Mouse (Mus musculus) left cerebral cortex, postnatal 4 days (tissue): ENCODE data around the gene Cd84. TPM values are rescaled to one million over a fixed set of nuclear protein-coding genes. Genes with fewer than 3 reads are reported as not detected.
"Not testable (repeated sequence)": the region's sequence is repeated elsewhere in the genome, so short reads cannot be mapped to it uniquely, and the experiment has no call there.

Source experiments
- DNase-seq: peaks from one replicate; pipeline ENCODE4 v3.0.0-alpha.2; 2022
- intact Hi-C: fragments of 180-260 bp; cut with DNase I; formaldehyde crosslinking; loops from one replicate; pipeline ENCODE4 v1.15.1; 2025
- total RNA-seq, 2 experiments: library from RNA; stranded (reverse); gene quantifications; 2 replicates each; pipeline ENCODE4 v1.2.3; 2021

Cd84 gene
- 1 to 10 TPM; 1.3 to 1.4 TPM for total RNA-seq

GRCm38 (mm10) chr1:171839488-171839887 is at the start of gene Cd84:
Cd84 (plus strand) TSS chr1:171839697.
- DNase-seq, result no peak
- intact Hi-C loops, result no loop called here

- DNase-seq, result no peak
- intact Hi-C loops, result no loop called here
Observed at GRCm38 (mm10) chr1:171791491-171791890, 48.0 kb upstream of the Cd84 start.

GRCm38 (mm10) chr1:171796185-171796584 is 43.3 kb upstream of the Cd84 start:
- no peak for DNase-seq
- intact Hi-C loops, result no loop called here

- intact Hi-C loops, result no loop called here
- no peak for DNase-seq
Observed at GRCm38 (mm10) chr1:171797840-171798239, 41.7 kb upstream of the Cd84 start.

GRCm38 (mm10) chr1:171799648-171800047 is 39.8 kb upstream of the Cd84 start:
- no peak for DNase-seq
- intact Hi-C loops, result no loop called here

GRCm38 (mm10) chr1:171811048-171811447 is 28.4 kb upstream of the Cd84 start:
- intact Hi-C loops, result loop anchor here (10.0 kb wide), 1 partner anchor 214 kb away; the partner anchor contains the start of gene Vangl2
- not testable (repeated sequence) for DNase-seq

GRCm38 (mm10) chr1:171815545-171816439 is 23.7 kb upstream of the Cd84 start:
- DNase-seq, result no peak
- intact Hi-C loops, result loop anchor here (10.0 kb wide), 1 partner anchor 209 kb away; the partner anchor contains the start of gene Vangl2

GRCm38 (mm10) chr1:171816991-171817390 is 22.5 kb upstream of the Cd84 start:
- DNase-seq, result no peak
- intact Hi-C loops, result loop anchor here (10.0 kb wide), 1 partner anchor 208 kb away; the partner anchor contains the start of gene Vangl2

- intact Hi-C loops, result no loop called here
- DNase-seq, result no peak
Observed at GRCm38 (mm10) chr1:171821331-171821730, 18.2 kb upstream of the Cd84 start.

GRCm38 (mm10) chr1:171825462-171825861 is 14.0 kb upstream of the Cd84 start:
- DNase-seq, result no peak
- intact Hi-C loops, result no loop called here

- DNase-seq, result no peak
- intact Hi-C loops, result no loop called here
Observed at GRCm38 (mm10) chr1:171826164-171826563, 13.3 kb upstream of the Cd84 start.

- no peak for DNase-seq
- intact Hi-C loops, result no loop called here
Observed at GRCm38 (mm10) chr1:171827674-171828073, 11.8 kb upstream of the Cd84 start.

GRCm38 (mm10) chr1:171840450-171841023 is 1.0 kb downstream of the Cd84 start:
- DNase-seq, result no peak

GRCm38 (mm10) chr1:171845035-171845754 is 5.7 kb downstream of the Cd84 start:
- intact Hi-C loops, result no loop called here
- DNase-seq, result no peak

More at GRCm38 (mm10) chr1:171840450-171841023, 1.0 kb downstream of the Cd84 start:
- intact Hi-C loops, result no loop called here

- intact Hi-C loops, result no loop called here
- no peak for DNase-seq
Observed at GRCm38 (mm10) chr1:171848201-171848600, 8.7 kb downstream of the Cd84 start.

GRCm38 (mm10) chr1:171848757-171849156 is 9.3 kb downstream of the Cd84 start:
- intact Hi-C loops, result no loop called here
- no peak for DNase-seq

- intact Hi-C loops, result no loop called here
- DNase-seq, result no peak
Observed at GRCm38 (mm10) chr1:171849454-171849853, 10.0 kb downstream of the Cd84 start.

GRCm38 (mm10) chr1:171865467-171865866 is 26.0 kb downstream of the Cd84 start:
- intact Hi-C loops, result no loop called here
- DNase-seq, result no peak

- intact Hi-C loops, result no loop called here
- no peak for DNase-seq
Observed at GRCm38 (mm10) chr1:171886989-171887388, 47.5 kb downstream of the Cd84 start.

- intact Hi-C loops, DNase-seq: not testable (repeated sequence)
Observed at GRCm38 (mm10) chr1:171895364-171895763, 55.9 kb downstream of the Cd84 start, which contains the start of gene Gm10521. Gm10521 (plus strand) TSS chr1:171895664.

- intact Hi-C loops, result no loop called here
- DNase-seq, result no peak
Observed at GRCm38 (mm10) chr1:171904011-171904410, 64.5 kb downstream of the Cd84 start.
